Mouse (Mus musculus): ENCODE data around the gene 3110082I17Rik.

The 3110082I17Rik gene

GRCm38 (mm10) chr5:139460384-139461067 lies at the start of gene 3110082I17Rik:
TSS of gene 3110082I17Rik (minus strand) at chr5:139460527.
- peak; percentile 98 for DNase-seq (ENCODE audit: low read depth, low spot score)

GRCm38 (mm10) chr5:139506207-139506606 lies 45.9 kb upstream of the 3110082I17Rik start:
- peak; percentile 96 for DNase-seq (ENCODE audit: low read depth, low spot score)

- DNase-seq (ENCODE audit: low read depth, low spot score): peak; percentile 84
Observed at GRCm38 (mm10) chr5:139505073-139505606, 44.8 kb upstream of the 3110082I17Rik start.

- no peak for DNase-seq (ENCODE audit: low read depth, low spot score)
Observed at GRCm38 (mm10) chr5:139502281-139502680, 42.0 kb upstream of the 3110082I17Rik start.

GRCm38 (mm10) chr5:139498791-139499190 lies 38.5 kb upstream of the 3110082I17Rik start:
- DNase-seq (ENCODE audit: low read depth, low spot score): no peak

GRCm38 (mm10) chr5:139496939-139497338 lies 36.6 kb upstream of the 3110082I17Rik start:
- peak; percentile 49 for DNase-seq (ENCODE audit: low read depth, low spot score)

GRCm38 (mm10) chr5:139495019-139495669 lies 34.8 kb upstream of the 3110082I17Rik start:
- DNase-seq (ENCODE audit: low read depth, low spot score): no peak

GRCm38 (mm10) chr5:139493690-139494089 lies 33.4 kb upstream of the 3110082I17Rik start:
- DNase-seq (ENCODE audit: low read depth, low spot score): no peak

- DNase-seq (ENCODE audit: low read depth, low spot score): no peak
Observed at GRCm38 (mm10) chr5:139491348-139491747, 31.0 kb upstream of the 3110082I17Rik start.

GRCm38 (mm10) chr5:139490131-139490530 lies 29.8 kb upstream of the 3110082I17Rik start:
- DNase-seq (ENCODE audit: low read depth, low spot score): no peak

GRCm38 (mm10) chr5:139484185-139484814 lies 24.0 kb upstream of the 3110082I17Rik start, which contains the start of gene Zfand2a:
TSS of gene Zfand2a (minus strand) at chr5:139484549.
- DNase-seq (ENCODE audit: low read depth, low spot score): peak; percentile 100

- DNase-seq (ENCODE audit: low read depth, low spot score): no peak
Observed at GRCm38 (mm10) chr5:139483171-139483848, 23.0 kb upstream of the 3110082I17Rik start.

GRCm38 (mm10) chr5:139480406-139480805 lies 20.1 kb upstream of the 3110082I17Rik start:
- DNase-seq (ENCODE audit: low read depth, low spot score): peak; percentile 94

GRCm38 (mm10) chr5:139479088-139479487 lies 18.8 kb upstream of the 3110082I17Rik start:
- no peak for DNase-seq (ENCODE audit: low read depth, low spot score)

GRCm38 (mm10) chr5:139474741-139475140 lies 14.4 kb upstream of the 3110082I17Rik start:
- no peak for DNase-seq (ENCODE audit: low read depth, low spot score)

- no peak for DNase-seq (ENCODE audit: low read depth, low spot score)
Observed at GRCm38 (mm10) chr5:139467998-139468397, 7.7 kb upstream of the 3110082I17Rik start.

GRCm38 (mm10) chr5:139466801-139467200 lies 6.5 kb upstream of the 3110082I17Rik start:
- no peak for DNase-seq (ENCODE audit: low read depth, low spot score)

GRCm38 (mm10) chr5:139466373-139466772 lies 6.0 kb upstream of the 3110082I17Rik start:
- no peak for DNase-seq (ENCODE audit: low read depth, low spot score)

GRCm38 (mm10) chr5:139464874-139465273 lies 4.5 kb upstream of the 3110082I17Rik start:
- DNase-seq (ENCODE audit: low read depth, low spot score): no peak

- DNase-seq (ENCODE audit: low read depth, low spot score): no peak
Observed at GRCm38 (mm10) chr5:139459938-139460337, 389 bp downstream of the 3110082I17Rik start.

GRCm38 (mm10) chr5:139457241-139457640 lies 3.1 kb downstream of the 3110082I17Rik start:
- no peak for DNase-seq (ENCODE audit: low read depth, low spot score)

GRCm38 (mm10) chr5:139455166-139455565 lies 5.2 kb downstream of the 3110082I17Rik start:
- DNase-seq (ENCODE audit: low read depth, low spot score): no peak

Measured in R1 (cell line).